Mouse (Mus musculus): ENCODE data around the gene Hhat.

Gene Hhat

DNA sequence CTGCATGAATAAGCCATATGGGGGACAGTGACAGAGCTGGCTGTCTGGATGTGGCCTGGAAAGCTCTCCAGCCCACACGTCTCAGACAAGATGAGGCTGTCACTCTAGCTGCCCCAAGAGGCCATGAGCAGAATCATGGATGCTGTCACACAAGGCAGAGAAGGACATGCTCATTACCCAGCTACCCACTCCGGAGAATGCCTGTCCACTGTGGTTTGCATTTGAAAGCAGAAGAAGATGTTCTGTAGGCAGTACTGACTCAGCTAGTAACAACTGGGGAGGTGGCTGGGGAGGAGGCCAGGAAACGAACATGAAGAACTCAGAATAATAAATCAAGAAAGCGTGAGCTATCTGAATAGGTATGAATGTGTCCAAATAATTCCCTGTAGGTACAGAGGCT is 215.5 kb downstream of the Hhat start:
- no peak for DNase-seq (ENCODE audit: low read depth)

GRCm38 (mm10) chr1:192550561-192550960 is 220.5 kb downstream of the Hhat start:
- no peak for DNase-seq (ENCODE audit: low read depth)

DNA sequence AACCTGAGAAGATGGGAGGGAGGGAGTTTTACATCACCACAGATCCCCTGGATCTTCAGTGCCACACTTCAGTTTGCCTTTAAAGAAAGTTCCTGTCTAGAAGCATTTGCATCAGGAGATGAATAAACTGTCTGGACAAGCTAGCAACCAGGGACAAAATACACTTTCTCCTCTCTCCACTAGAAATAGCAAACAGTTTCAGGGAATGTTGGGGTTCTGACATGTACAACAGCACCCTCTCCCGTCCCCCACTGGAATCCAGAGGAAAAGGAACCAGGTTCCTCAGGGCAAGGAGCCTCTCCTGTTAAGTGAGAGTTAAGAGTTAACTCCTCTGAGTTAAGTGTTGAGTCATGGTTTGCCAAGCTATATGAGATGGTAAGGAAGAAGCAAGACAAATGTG is 224.2 kb downstream of the Hhat start:
- no peak for DNase-seq (ENCODE audit: low read depth)

- DNase-seq (ENCODE audit: low read depth) = no peak
Observed at GRCm38 (mm10) chr1:192544901-192545300, 226.1 kb downstream of the Hhat start.

GRCm38 (mm10) chr1:192544091-192544490 is 226.9 kb downstream of the Hhat start:
- no peak for DNase-seq (ENCODE audit: low read depth)

DNA sequence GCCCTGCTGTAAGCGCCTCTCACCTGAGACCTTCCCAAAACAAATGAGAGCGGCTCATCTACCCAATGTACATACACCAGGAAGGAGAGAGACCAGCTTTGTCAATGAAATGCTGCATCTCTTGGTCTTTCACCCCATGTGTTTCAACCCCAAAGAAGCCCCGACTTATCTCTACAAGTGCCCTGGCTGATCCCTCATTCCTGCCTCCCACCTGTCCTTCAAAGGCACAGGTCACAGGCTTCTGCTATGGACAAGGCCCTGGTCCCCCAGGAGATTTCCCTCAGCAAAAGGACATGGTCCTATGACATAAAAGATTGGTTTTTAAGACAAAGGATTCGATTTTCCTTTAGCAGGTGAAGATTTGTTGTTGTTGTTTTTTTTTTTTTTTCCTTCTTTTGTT is 227.3 kb downstream of the Hhat start:
- DNase-seq (ENCODE audit: low read depth) = no peak

GRCm38 (mm10) chr1:192542093-192542492 is 228.9 kb downstream of the Hhat start:
- DNase-seq (ENCODE audit: low read depth) = no peak

DNA sequence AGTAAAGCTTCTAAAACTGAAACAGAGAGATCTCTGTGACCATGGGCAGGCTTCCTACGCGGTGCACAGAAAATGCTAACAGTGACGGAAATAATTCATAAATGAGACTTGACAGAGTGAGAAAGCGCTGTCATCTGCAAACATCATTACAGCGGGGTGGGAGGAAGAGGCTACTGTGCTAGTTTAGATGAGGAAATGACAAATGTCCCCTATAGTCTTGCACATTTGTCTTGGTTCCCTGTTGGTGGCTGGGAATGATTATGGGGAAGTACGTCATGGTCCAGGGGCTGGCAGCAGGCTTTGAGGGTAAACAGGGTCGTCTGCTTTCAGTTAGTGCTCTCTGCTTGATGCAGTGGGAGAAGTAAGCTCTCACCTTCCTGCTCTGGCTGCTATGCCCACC is 233.9 kb downstream of the Hhat start:
- DNase-seq (ENCODE audit: low read depth) = no peak

DNA sequence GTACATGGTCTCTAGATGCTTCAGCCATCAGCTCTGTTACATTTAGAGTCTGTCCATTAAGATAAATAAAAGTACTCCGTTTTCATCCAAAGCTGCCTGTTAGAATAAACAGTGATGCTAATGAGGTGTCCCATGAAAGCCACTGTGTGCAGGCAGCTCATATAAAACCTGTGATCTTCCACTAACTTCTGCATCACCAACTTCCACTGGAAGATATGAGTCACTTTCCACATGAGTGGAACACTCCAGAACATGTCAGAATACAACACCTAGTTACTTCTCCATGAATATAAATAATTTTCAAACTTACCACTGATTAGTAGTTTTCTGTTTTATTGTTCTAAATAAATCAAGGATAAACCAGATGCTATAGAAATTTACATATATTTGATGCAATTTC is 234.6 kb downstream of the Hhat start:
- DNase-seq (ENCODE audit: low read depth) = no peak

- DNase-seq (ENCODE audit: low read depth) = no peak
Observed at GRCm38 (mm10) chr1:192533016-192533415, 238.0 kb downstream of the Hhat start.

DNA sequence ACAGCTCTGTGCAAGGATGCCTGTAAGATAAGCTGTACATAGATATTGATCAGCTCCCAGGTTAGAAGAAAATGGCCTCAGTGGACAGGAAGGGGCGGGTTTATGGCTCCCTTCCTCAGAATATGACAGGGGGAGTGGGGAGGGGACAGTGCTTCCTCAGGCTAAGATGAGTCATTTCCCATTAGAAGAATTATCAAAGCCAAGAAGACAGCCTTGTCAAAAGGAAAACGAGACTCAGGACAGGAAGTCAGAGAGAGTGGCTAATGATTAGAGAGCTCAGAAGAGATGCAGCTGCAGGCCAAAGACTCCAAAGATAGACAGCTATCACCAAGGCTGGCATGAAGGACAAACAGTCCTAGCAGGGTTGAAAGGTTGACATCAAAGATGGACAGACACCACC is 238.8 kb downstream of the Hhat start:
- DNase-seq (ENCODE audit: low read depth) = no peak

GRCm38 (mm10) chr1:192531490-192532146 is 239.4 kb downstream of the Hhat start:
- no peak for DNase-seq (ENCODE audit: low read depth)

- no peak for DNase-seq (ENCODE audit: low read depth)
Observed at GRCm38 (mm10) chr1:192525711-192526350, 245.2 kb downstream of the Hhat start.

GRCm38 (mm10) chr1:192522376-192523178 is 248.4 kb downstream of the Hhat start:
- DNase-seq (ENCODE audit: low read depth) = no peak

DNA sequence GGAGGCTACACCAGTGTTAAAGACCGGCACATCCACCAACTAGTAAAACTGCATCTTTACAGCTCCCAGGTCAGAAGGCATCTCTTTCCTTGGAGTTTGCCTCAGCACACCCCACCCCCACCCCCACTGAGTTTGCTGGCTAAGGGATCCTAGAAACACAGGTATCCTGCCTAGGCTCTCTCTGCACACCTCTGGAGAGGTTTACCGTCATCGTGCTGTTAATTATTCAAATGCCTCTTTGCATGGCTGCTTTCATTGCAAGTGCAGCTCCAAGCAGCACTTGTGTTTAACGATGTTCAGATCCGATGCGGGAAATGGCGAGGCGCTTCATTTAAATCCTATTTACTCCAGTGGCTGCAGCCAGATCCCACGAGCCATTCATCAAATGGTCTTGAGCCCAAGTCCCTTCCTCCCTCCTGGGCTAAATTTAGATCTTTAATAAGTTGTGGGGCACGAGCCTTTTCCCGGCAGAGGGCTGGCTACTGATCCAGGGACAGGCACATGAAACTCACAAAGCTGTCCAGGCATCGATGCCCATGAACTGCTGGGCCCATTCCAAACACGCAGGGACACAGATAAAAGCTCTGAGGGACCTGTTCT is 250.1 kb downstream of the Hhat start:
- DNase-seq (ENCODE audit: low read depth) = no peak

DNA sequence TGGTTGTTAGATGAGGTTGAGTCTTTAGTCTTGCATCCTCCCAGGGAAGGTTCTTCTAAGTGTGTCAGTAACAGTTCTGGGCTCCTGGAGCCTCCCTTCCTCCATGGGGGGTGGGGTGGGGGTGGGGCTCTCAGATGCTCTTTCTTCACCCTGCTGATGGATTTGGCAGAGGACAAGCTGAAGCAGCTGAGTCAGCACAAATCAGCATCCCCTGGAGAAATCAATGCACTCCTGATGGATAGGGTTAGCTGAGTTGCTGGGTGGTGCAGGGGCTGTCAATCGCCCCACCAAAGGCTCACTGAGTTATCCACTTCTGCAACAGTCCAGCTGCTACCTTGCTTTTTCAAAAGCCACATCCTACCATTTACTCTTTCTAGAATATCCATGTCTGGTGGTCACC is 251.3 kb downstream of the Hhat start:
- DNase-seq (ENCODE audit: low read depth) = no peak

- no peak for DNase-seq (ENCODE audit: low read depth)
Observed at GRCm38 (mm10) chr1:192515373-192515772, 255.7 kb downstream of the Hhat start.

- DNase-seq (ENCODE audit: low read depth) = no peak
Observed at GRCm38 (mm10) chr1:192512821-192513220, 258.2 kb downstream of the Hhat start.

GRCm38 (mm10) chr1:192503651-192504050 is 267.4 kb downstream of the Hhat start:
- DNase-seq (ENCODE audit: low read depth) = no peak

DNA sequence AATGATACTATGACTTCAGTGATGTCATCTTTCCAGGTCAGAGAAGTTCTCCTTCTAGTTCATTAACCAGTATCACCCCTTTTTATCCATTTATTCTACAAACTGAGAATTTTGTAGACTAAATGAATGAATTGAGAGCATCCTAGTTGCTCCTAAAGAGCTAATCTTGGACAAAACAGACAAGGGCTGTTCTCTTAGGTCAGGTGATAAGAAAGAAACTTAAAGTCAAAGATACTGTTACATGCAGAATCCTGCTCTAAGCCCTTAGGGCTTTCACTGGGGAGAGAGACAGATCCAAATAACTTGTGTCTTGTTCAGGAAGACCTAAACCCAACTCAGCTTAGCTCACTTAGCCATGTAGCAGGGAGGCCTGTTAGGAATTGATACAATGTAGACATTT is 268.2 kb downstream of the Hhat start:
- DNase-seq (ENCODE audit: low read depth) = no peak

- DNase-seq (ENCODE audit: low read depth) = no peak
Observed at GRCm38 (mm10) chr1:192502016-192502415, 269.0 kb downstream of the Hhat start.

DNA sequence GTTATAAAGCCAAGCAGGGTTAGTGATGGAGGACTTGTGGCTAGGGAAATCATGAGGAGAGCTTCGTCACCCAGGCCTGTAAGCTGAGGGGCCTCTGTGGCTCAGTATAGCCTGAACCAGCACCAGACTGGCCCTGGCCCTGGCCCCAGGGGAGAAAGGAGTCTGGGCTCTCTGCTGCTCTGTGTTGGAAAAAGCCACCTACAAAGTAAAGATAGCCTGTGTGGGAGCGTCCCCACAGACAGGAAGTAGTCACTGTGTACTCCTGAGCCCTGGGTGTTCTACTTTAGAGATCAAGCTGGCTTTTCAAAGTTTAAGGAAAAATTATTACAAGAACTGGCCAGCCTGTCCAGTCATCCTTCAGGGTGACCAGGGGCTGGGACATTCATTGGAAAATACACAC is 273.5 kb downstream of the Hhat start:
- DNase-seq (ENCODE audit: low read depth) = no peak
